ENCODE assay signal across 8 mouse cellular contexts in genomic region chr10:81597137-81597950, GRCm38 (mm10). TPM values are rescaled to one million over a fixed set of nuclear protein-coding genes. Genes with fewer than 3 reads are reported as not detected.
DNase-seq lines count a peak whose midpoint lies in the region; ATAC-seq and TF ChIP-seq lines count a peak whose summit lies in the region.

No protein-coding gene starts in this region.

- H3K4me2 ChIP-seq in liver, postnatal 0 days (ENCODE audit: low read depth, low read length): peak overlapping the region; percentile 67
- H3K4me2 ChIP-seq in neural tube, embryonic 13.5 days: peak overlapping the region; percentile 43

- TF ChIP-seq EP300 in liver, postnatal 0 days (IDR thresholded peaks at IDR 0.05; ENCODE audit: low read depth): no peak

- no peak for TF ChIP-seq CTCF in G1E (IDR thresholded peaks at IDR 0.05; ENCODE audit: low read depth, low read length)
- TF ChIP-seq CTCF in liver, postnatal 0 days (IDR thresholded peaks at IDR 0.05; ENCODE audit: low read depth): no peak

- H3K9ac ChIP-seq in liver, postnatal 0 days (replicated peaks): peak overlapping the region; percentile 19; the same call in 1 of the 2 replicates
- H3K9ac ChIP-seq in neural tube, embryonic 13.5 days: peak overlapping the region; percentile 49; the same call in 1 of the 2 replicates

- 9% methylated on average over 12 of the region's 12 CpGs for WGBS in hindbrain, embryonic 10.5 days
- WGBS in liver, postnatal 0 days (ENCODE audit: insufficient replicate concordance): 4% methylated on average over 11 of the region's 12 CpGs
- 3% methylated on average over 10 of the region's 12 CpGs for WGBS in neural tube, embryonic 13.5 days

- peaks cover 71% of the 10 kb centered on the region for H3K4me1 ChIP-seq in G1E (ENCODE audit: insufficient read depth, low read depth, low read length)
- H3K4me1 ChIP-seq in hindbrain, embryonic 10.5 days (replicated peaks): peaks cover 64% of the 10 kb centered on the region
- H3K4me1 ChIP-seq in liver, postnatal 0 days (ENCODE audit: insufficient read depth): peaks cover 38% of the 10 kb centered on the region
- peaks cover 50% of the 10 kb centered on the region for H3K4me1 ChIP-seq in neural tube, embryonic 13.5 days (replicated peaks)

- peak overlapping the region; percentile 78 for H3K27ac ChIP-seq in hindbrain, embryonic 10.5 days
- H3K27ac ChIP-seq in liver, postnatal 0 days (ENCODE audit: low read depth): no peak overlapping the region
- H3K27ac ChIP-seq in neural tube, embryonic 13.5 days (replicated peaks): peak overlapping the region; percentile 77

- H3K9me3 ChIP-seq in G1E (replicated peaks): no peaks in the 10 kb centered on the region
- no peaks in the 10 kb centered on the region for H3K9me3 ChIP-seq in hindbrain, embryonic 10.5 days
- H3K9me3 ChIP-seq in liver, postnatal 0 days (ENCODE audit: low read length): no peaks in the 10 kb centered on the region
- H3K9me3 ChIP-seq in neural tube, embryonic 13.5 days: no peaks in the 10 kb centered on the region

- H3K36me3 ChIP-seq in G1E (replicated peaks): peaks cover 6% of the 10 kb centered on the region
- H3K36me3 ChIP-seq in hindbrain, embryonic 10.5 days: no peaks in the 10 kb centered on the region
- no peaks in the 10 kb centered on the region for H3K36me3 ChIP-seq in liver, postnatal 0 days (replicated peaks; ENCODE audit: insufficient read depth, low read length)
- H3K36me3 ChIP-seq in neural tube, embryonic 13.5 days: no peaks in the 10 kb centered on the region

- DNase-seq in cerebellum, adult 11-12 months: peak; percentile 46
- DNase-seq in G1E (ENCODE audit: low spot score): no peak
- DNase-seq in fibroblast of lung, adult 2 months (ENCODE audit: low read depth): peak; percentile 88
- peak; percentile 58 for DNase-seq in hindbrain, embryonic 10.5 days (ENCODE audit: low spot score)
- DNase-seq in liver, postnatal 0 days: peak; percentile 48
- no peak for DNase-seq in layer of hippocampus, adult 9-11 months

- H3K27me3 ChIP-seq in G1E (ENCODE audit: insufficient read depth, low read length): peaks cover 53% of the 10 kb centered on the region
- peaks cover 93% of the 10 kb centered on the region for H3K27me3 ChIP-seq in hindbrain, embryonic 10.5 days (ENCODE audit: insufficient read depth, poor library complexity, severe bottlenecking)
- H3K27me3 ChIP-seq in liver, postnatal 0 days (ENCODE audit: insufficient read depth, low read length): no peaks in the 10 kb centered on the region
- peaks cover 70% of the 10 kb centered on the region for H3K27me3 ChIP-seq in neural tube, embryonic 13.5 days

- H3K4me3 ChIP-seq in G1E (ENCODE audit: low read depth, low read length): peak overlapping the region; percentile 30; the same call in 1 of the 2 replicates
- H3K4me3 ChIP-seq in hindbrain, embryonic 10.5 days: peak overlapping the region; percentile 40
- H3K4me3 ChIP-seq in liver, postnatal 0 days (ENCODE audit: low read depth, low read length): peak overlapping the region; percentile 23; the same call in 1 of the 2 replicates
- H3K4me3 ChIP-seq in neural tube, embryonic 13.5 days: 0 out of 2 replicates have a peak overlapping the region, but pooled peaks have one; percentile 16

- no peak for ATAC-seq in cerebellum, adult (ENCODE audit: insufficient number of reproducible peaks, low FRiP score, low TSS enrichment)
- no peak for ATAC-seq in G1E (ENCODE audit: extremely low read depth, insufficient number of reproducible peaks, low FRiP score, poor library complexity, severe bottlenecking)
- no peak for ATAC-seq in liver, postnatal 0 days
- ATAC-seq in neural tube, embryonic 13.5 days (ENCODE audit: low read depth): peak; percentile 25

RNA-seq across cellular contexts. Expression of gene Tle6, which starts 3.5 kb away (rescaled TPM):
- total RNA-seq in G1E (2014; fragmentation: Nextera tagmentation) (42.7 and 44.3 TPM in 2 replicates), G1E (2017) (17.5 and 21.5 TPM in 2 replicates)
- 28.8 and 49.5 TPM in 2 replicates for polyA plus RNA-seq in G1E (2012)
- 6.9 and 7.1 TPM in 2 replicates for polyA plus RNA-seq in hindbrain, embryonic 10.5 days (2016; fragmentation: Nextera tagmentation; extraction: Ambion mirVana)
- 2.9 and 3.0 TPM in 2 replicates for polyA plus RNA-seq in liver, postnatal 0 days (2015; fragmentation: Nextera tagmentation; extraction: Ambion mirVana)
- 4.9 and 6.2 TPM in 2 replicates for polyA plus RNA-seq in neural tube, embryonic 13.5 days (2015; fragmentation: Nextera tagmentation; extraction: Ambion mirVana)

RNA-seq across cellular contexts. Expression of gene BC025920, which starts 8.7 kb away (rescaled TPM):
- total RNA-seq in G1E (2014; fragmentation: Nextera tagmentation) (6.7 and 6.8 TPM in 2 replicates), G1E (2017) (3.3 and 4.3 TPM in 2 replicates)
- 0.40 and 0.50 TPM in 2 replicates for polyA plus RNA-seq in G1E (2012)
- polyA plus RNA-seq in hindbrain, embryonic 10.5 days (2016; fragmentation: Nextera tagmentation; extraction: Ambion mirVana): 1.3 and 2.1 TPM in 2 replicates
- polyA plus RNA-seq in liver, postnatal 0 days (2015; fragmentation: Nextera tagmentation; extraction: Ambion mirVana): 0.13 TPM in 2 replicates
- polyA plus RNA-seq in neural tube, embryonic 13.5 days (2015; fragmentation: Nextera tagmentation; extraction: Ambion mirVana): 2.5 and 3.3 TPM in 2 replicates

RNA-seq across cellular contexts. Expression of gene Tle2, which starts 23.0 kb away (rescaled TPM):
- total RNA-seq in G1E (2014; fragmentation: Nextera tagmentation): 0.45 and 1.8 TPM in 2 replicates
- 1.5 and 2.5 TPM in 2 replicates for total RNA-seq in G1E (2017)
- 3.3 and 3.6 TPM in 2 replicates for polyA plus RNA-seq in G1E (2012)
- polyA plus RNA-seq in hindbrain, embryonic 10.5 days (2016; fragmentation: Nextera tagmentation; extraction: Ambion mirVana): 8.6 and 15.7 TPM in 2 replicates
- 1.2 and 2.2 TPM in 2 replicates for polyA plus RNA-seq in liver, postnatal 0 days (2015; fragmentation: Nextera tagmentation; extraction: Ambion mirVana)
- 31.1 and 32.9 TPM in 2 replicates for polyA plus RNA-seq in neural tube, embryonic 13.5 days (2015; fragmentation: Nextera tagmentation; extraction: Ambion mirVana)

RNA-seq across cellular contexts. Expression of gene Sirt6, which starts 30.3 kb away (rescaled TPM):
- 35.9 and 61.0 TPM in 2 replicates for total RNA-seq in G1E (2014; fragmentation: Nextera tagmentation)
- total RNA-seq in G1E (2017): 6.0 and 6.6 TPM in 2 replicates
- 136 and 158 TPM in 2 replicates for polyA plus RNA-seq in G1E (2012)
- 52.5 and 57.3 TPM in 2 replicates for polyA plus RNA-seq in hindbrain, embryonic 10.5 days (2016; fragmentation: Nextera tagmentation; extraction: Ambion mirVana)
- polyA plus RNA-seq in liver, postnatal 0 days (2015; fragmentation: Nextera tagmentation; extraction: Ambion mirVana): 4.5 and 6.1 TPM in 2 replicates
- 56.2 and 57.6 TPM in 2 replicates for polyA plus RNA-seq in neural tube, embryonic 13.5 days (2015; fragmentation: Nextera tagmentation; extraction: Ambion mirVana)

RNA-seq across cellular contexts. Expression of gene Ankrd24, which starts 31.0 kb away (rescaled TPM):
- total RNA-seq in G1E (2014; fragmentation: Nextera tagmentation) (13.8 and 16.3 TPM in 2 replicates), G1E (2017) (13.4 and 14.3 TPM in 2 replicates)
- 9.8 and 12.7 TPM in 2 replicates for polyA plus RNA-seq in G1E (2012)
- 6.8 and 7.5 TPM in 2 replicates for polyA plus RNA-seq in hindbrain, embryonic 10.5 days (2016; fragmentation: Nextera tagmentation; extraction: Ambion mirVana)
- 1.8 and 2.1 TPM in 2 replicates for polyA plus RNA-seq in liver, postnatal 0 days (2015; fragmentation: Nextera tagmentation; extraction: Ambion mirVana)
- 10.6 and 11.8 TPM in 2 replicates for polyA plus RNA-seq in neural tube, embryonic 13.5 days (2015; fragmentation: Nextera tagmentation; extraction: Ambion mirVana)

Comparison
In these comparisons a context has a peak if more than half of its experiments do, and no peak if none do; other contexts are left out.
1. DNase-seq: peak in cerebellum, adult 11-12 months (single experiment), fibroblast of lung, adult 2 months (single experiment), hindbrain, embryonic 10.5 days (single experiment) and liver, postnatal 0 days (single experiment); none in G1E (single experiment) and layer of hippocampus, adult 9-11 months (single experiment).
2. Peak in every context shown above with its lines, with median percentiles within 50 percentile points of each other: H3K4me3 ChIP-seq.